Mouse (Mus musculus) CH12.LX (cell line): ENCODE data around the gene Axdnd1. TPM values are rescaled to one million over a fixed set of nuclear protein-coding genes. Genes with fewer than 3 reads are reported as not detected.

Experiments used
- DNase-seq: peaks from one replicate; pipeline ENCODE4 v3.0.0-alpha.2; 2013; ENCODE audit errors: extremely low read depth
- H3K27ac ChIP-seq: 2 replicates; pipeline ENCODE4 v1.5.1; 2012; ENCODE audit warnings: low read depth, mild to moderate bottlenecking, control low read depth, moderate library complexity; ENCODE audit not compliant: insufficient read depth
- H3K27me3 ChIP-seq: replicated peaks from 2 replicates; pipeline ENCODE3; 2012; ENCODE audit warnings: inconsistent platforms
- H3K36me3 ChIP-seq, 2 experiments: replicated peaks in 1 of 2; 2 replicates each; pipeline versions ENCODE3 to v1.6.1; 2012; ENCODE audit warnings: inconsistent platforms in 1 of 2, low read length in 1 of 2, mild to moderate bottlenecking in 1 of 2, mixed read lengths in 1 of 2, moderate library complexity in 1 of 2; ENCODE audit not compliant: control insufficient read depth in 1 of 2, insufficient read depth in 1 of 2
- H3K4me1 ChIP-seq, 2 experiments: 2 replicates each; pipeline ENCODE4 v1.6.1; 2012; ENCODE audit warnings: inconsistent platforms in 1 of 2, moderate library complexity in 1 of 2; ENCODE audit not compliant: insufficient read depth in 2 of 2, control insufficient read depth in 1 of 2
- H3K4me2 ChIP-seq: 2 replicates; pipeline ENCODE4 v1.6.1; 2012; ENCODE audit warnings: low read depth, mild to moderate bottlenecking, control low read depth; ENCODE audit not compliant: poor library complexity, insufficient read depth, severe bottlenecking
- H3K4me3 ChIP-seq, 3 experiments: fragments of 150-350 bp in 1 of 3; sonication (generic) in 1 of 3; replicated peaks in 1 of 3; 2 replicates each; pipeline versions ENCODE3 to v1.5.1; 2011 to 2012; ENCODE audit warnings: low read depth in 2 of 3, low read length in 2 of 3, mild to moderate bottlenecking in 2 of 3, moderate library complexity in 2 of 3, control low read depth in 1 of 3, improper control_type of control experiment in 1 of 3, inconsistent platforms in 1 of 3, mixed read lengths in 1 of 3; ENCODE audit not compliant: poor library complexity in 1 of 3
- H3K79me2 ChIP-seq: replicated peaks from 2 replicates; pipeline ENCODE4 v1.6.1; 2012; ENCODE audit warnings: mild to moderate bottlenecking, moderate library complexity; ENCODE audit not compliant: control insufficient read depth, poor library complexity, insufficient read depth, severe bottlenecking; ENCODE audit errors: extremely low read depth
- H3K9ac ChIP-seq: 2 replicates; pipeline ENCODE4 v1.6.1; 2012; ENCODE audit warnings: low read depth, mild to moderate bottlenecking, control low read depth, moderate library complexity; ENCODE audit not compliant: insufficient read depth
- H3K9me3 ChIP-seq: replicated peaks from 2 replicates; pipeline ENCODE3; 2012; ENCODE audit warnings: low read length, inconsistent platforms, mixed read lengths
- CHD1 ChIP-seq: IDR thresholded peaks from 2 replicates; pipeline ENCODE4 v1.6.1; 2012; ENCODE audit warnings: low read depth, low read length, improper control_type of control experiment, inconsistent platforms
- CHD2 ChIP-seq: IDR thresholded peaks from 2 replicates; pipeline ENCODE4 v1.6.1; 2011; ENCODE audit warnings: low read length, improper control_type of control experiment
- CTCF ChIP-seq, 2 experiments: IDR thresholded peaks in 1 of 2; conservative IDR thresholded peaks in 1 of 2; 2 replicates each; pipeline ENCODE4 v1.5.1; 2011 to 2012; ENCODE audit warnings: low read depth in 2 of 2, low read length in 2 of 2, improper control_type of control experiment in 1 of 2, inconsistent platforms in 1 of 2, mild to moderate bottlenecking in 1 of 2, moderate library complexity in 1 of 2
- ELF1 ChIP-seq: IDR thresholded peaks from 2 replicates; pipeline ENCODE4 v1.6.1; 2014; ENCODE audit warnings: low read depth, mild to moderate bottlenecking, inconsistent platforms, low read length, improper control_type of control experiment
- MYC ChIP-seq: IDR thresholded peaks from 2 replicates; pipeline ENCODE4 v1.6.1; 2011; ENCODE audit warnings: low read depth, mild to moderate bottlenecking, improper control_type of control experiment, low read length
- NELFE ChIP-seq: IDR thresholded peaks from 2 replicates; pipeline ENCODE4 v1.6.1; 2011; ENCODE audit warnings: low read depth, low read length, improper control_type of control experiment
- NRF1 ChIP-seq: IDR thresholded peaks from 2 replicates; pipeline ENCODE4 v1.6.1; 2014; ENCODE audit warnings: low read depth, mild to moderate bottlenecking, inconsistent platforms, low read length, improper control_type of control experiment, moderate library complexity
- SMC3 ChIP-seq: IDR thresholded peaks from 2 replicates; pipeline ENCODE4 v1.6.1; 2011; ENCODE audit warnings: low read depth, low read length, improper control_type of control experiment
- TBP ChIP-seq: conservative IDR thresholded peaks from 2 replicates; pipeline ENCODE4 v1.6.1; 2011; ENCODE audit warnings: low read depth, low read length, improper control_type of control experiment
- UBTF ChIP-seq: IDR thresholded peaks from 2 replicates; pipeline ENCODE4 v1.6.1; 2012; ENCODE audit warnings: low read depth, mild to moderate bottlenecking, inconsistent platforms, low read length, improper control_type of control experiment, moderate library complexity
- USF2 ChIP-seq: conservative IDR thresholded peaks from 2 replicates; pipeline ENCODE4 v1.6.1; 2011; ENCODE audit warnings: low read depth, low read length, improper control_type of control experiment
- ZC3H11A ChIP-seq: IDR thresholded peaks from 2 replicates; pipeline ENCODE4 v1.6.1; 2012; ENCODE audit warnings: low read depth, mild to moderate bottlenecking, inconsistent platforms, low read length, improper control_type of control experiment
- ZKSCAN1 ChIP-seq: IDR thresholded peaks from 2 replicates; pipeline ENCODE4 v1.6.1; 2012; ENCODE audit warnings: low read depth, inconsistent platforms, low read length, improper control_type of control experiment, borderline replicate concordance
- dilution Hi-C: fragments of 300-500 bp; cut with MboI; formaldehyde crosslinking; loops from 2 replicates; pipeline ENCODE4 v1.14.3; 2020; ENCODE audit warnings: low sequenced_read_pairs; ENCODE audit not compliant: extremely low pct_unique_long_range_greater_than_20kb, extremely low pct_ligation_motif_present
- in situ Hi-C: fragments of 300-500 bp; cut with MboI; formaldehyde crosslinking; loops from 3 replicates; pipeline ENCODE4 v1.14.3; 2019; ENCODE audit warnings: low sequenced_read_pairs, low pct_ligation_motif_present, low pct_unique_long_range_greater_than_20kb, mixed read lengths
- polyA plus RNA-seq: library from polyadenylated mRNA; unstranded; fragments of >175 nt; gene quantifications from 2 replicates; pipeline ENCODE4 v1.2.1, GENCODE M21; 2012; ENCODE audit warnings: low read depth; ENCODE audit not compliant: insufficient read length
- total RNA-seq, 2 experiments: library from RNA; depleted of rRNA; stranded (reverse); fragments of 300-350 nt in 1 of 2; fragments of >200 nt in 1 of 2; gene quantifications; 2 replicates each; pipeline ENCODE4 v1.2.3; 2012 to 2014

The Axdnd1 gene
- total and polyA plus RNA-seq, 3 experiments = not detected

GRCm38 (mm10) chr1:156393148-156393547 lies 27.8 kb downstream of the Axdnd1 start:
- TF ChIP-seq ELF1 (no peak), SMC3 (no peak), UBTF (no peak), NELFE (no peak), ZKSCAN1 (no peak), CHD1 (no peak), CTCF (conservative IDR thresholded peaks at IDR 0.05 in 1 of 2, IDR thresholded peaks at IDR 0.05 in 1 of 2; ENCODE audit: low read depth in 2 of 2, low read length in 2 of 2) (no peak), MYC (no peak), TBP (no peak), NRF1 (no peak), USF2 (no peak), ZC3H11A (no peak), CHD2 (no peak)
- Histone ChIP-seq H3K27me3 (no peaks in the 10 kb centered on the region), H3K36me3 (no peaks in the 10 kb centered on the region), H3K9ac (no peak overlapping the region), H3K4me3 (no peak overlapping the region), H3K4me1 (no peaks in the 10 kb centered on the region), H3K4me2 (no peak overlapping the region), H3K27ac (no peak overlapping the region), H3K9me3 (no peaks in the 10 kb centered on the region), H3K79me2 (no peaks in the 10 kb centered on the region)
- dilution Hi-C loops (no loop called here), in situ Hi-C loops (no loop called here)
- DNase-seq = no peak

DNA sequence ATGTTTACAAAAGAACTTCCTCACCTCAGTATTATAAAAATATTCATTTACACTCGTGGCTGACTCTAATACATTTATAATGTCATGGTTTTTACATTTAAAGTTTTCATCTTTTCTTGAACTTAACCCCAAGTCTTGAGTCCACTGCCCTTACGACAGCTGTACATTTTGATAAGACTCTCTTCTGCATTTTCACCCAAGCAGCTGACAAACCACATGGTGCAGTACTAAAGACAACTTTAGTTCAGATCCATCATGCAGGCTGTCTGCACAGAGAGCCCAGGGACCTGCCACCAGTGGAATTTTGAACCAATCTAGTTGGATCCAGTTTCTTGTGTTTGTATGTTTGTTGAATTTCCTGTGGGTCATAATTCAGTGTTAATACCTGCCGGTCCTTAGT lies 34.1 kb downstream of the Axdnd1 start:
- Histone ChIP-seq H3K36me3 (no peaks in the 10 kb centered on the region), H3K27me3 (no peaks in the 10 kb centered on the region), H3K9me3 (peaks cover 3% of the 10 kb centered on the region), H3K4me3 (no peak overlapping the region), H3K4me1 (no peaks in the 10 kb centered on the region), H3K9ac (no peak overlapping the region), H3K4me2 (no peak overlapping the region), H3K27ac (no peak overlapping the region), H3K79me2 (no peaks in the 10 kb centered on the region)
- dilution Hi-C loops (no loop called here), in situ Hi-C loops (no loop called here)
- TF ChIP-seq SMC3 (no peak), ELF1 (no peak), ZKSCAN1 (no peak)
- DNase-seq = no peak

- in situ Hi-C loops = no loop called here
- Histone ChIP-seq H3K27ac (no peak overlapping the region), H3K79me2 (no peaks in the 10 kb centered on the region), H3K4me2 (no peak overlapping the region), H3K27me3 (no peaks in the 10 kb centered on the region), H3K4me3 (no peak overlapping the region), H3K9ac (no peak overlapping the region), H3K9me3 (peaks cover 4% of the 10 kb centered on the region), H3K36me3 (no peaks in the 10 kb centered on the region), H3K4me1 (no peaks in the 10 kb centered on the region)
- DNase-seq = no peak
- dilution Hi-C loops = no loop called here
- TF ChIP-seq SMC3 = no peak
Measured at GRCm38 (mm10) chr1:156386232-156386631, 34.7 kb downstream of the Axdnd1 start.
